Mouse (Mus musculus) hindbrain, embryonic 14.5 days (tissue): ENCODE measurements at regions not wholly inside any gene's neighbourhood (a gene's known extent, or its start where the extent isn't known, plus 50 kb on each side); places are given as distances from the start of the nearest gene placed in this dataset.
A peak's percentile ranks its signal among the peaks of the same experiment; 100 is the strongest.

Experiments
- ATAC-seq: fragments of 200-750 bp; cut with Nextera tagmentation; 2 replicates; pipeline ENCODE4 v1.8.0; 2017; ENCODE audit warnings: moderate number of reproducible peaks, mild to moderate bottlenecking, moderate TSS enrichment, moderate library complexity; ENCODE audit not compliant: low FRiP score
- DNase-seq: peaks from one replicate; pipeline ENCODE4 v3.0.0-alpha.2; 2015; ENCODE audit warnings: low spot score
- H3K27ac ChIP-seq: fragments of 300-500 bp; sonication (generic); 2 replicates; pipeline ENCODE4 v1.5.1; 2014; ENCODE audit warnings: mild to moderate bottlenecking, moderate library complexity
- H3K27me3 ChIP-seq: fragments of 300-500 bp; sonication (generic); 2 replicates; pipeline ENCODE4 v1.6.1; 2014; ENCODE audit warnings: mild to moderate bottlenecking, low read length, mixed read lengths; ENCODE audit not compliant: control insufficient read depth, insufficient read depth
- H3K36me3 ChIP-seq: fragments of 300-500 bp; sonication (generic); replicated peaks from 2 replicates; pipeline ENCODE4 v1.6.1; 2014; ENCODE audit not compliant: control insufficient read depth, insufficient read depth
- H3K4me1 ChIP-seq: fragments of 300-500 bp; sonication (generic); replicated peaks from 2 replicates; pipeline ENCODE4 v1.6.1; 2014; ENCODE audit warnings: antibody characterized with exemption, low read length, mixed read lengths; ENCODE audit not compliant: control insufficient read depth, insufficient read depth
- H3K4me2 ChIP-seq: fragments of 300-500 bp; sonication (generic); replicated peaks from 2 replicates; pipeline ENCODE4 v1.6.1; 2014; ENCODE audit warnings: mild to moderate bottlenecking, moderate library complexity
- H3K4me3 ChIP-seq: fragments of 300-500 bp; sonication (generic); replicated peaks from 2 replicates; pipeline ENCODE4 v1.5.1; 2014; ENCODE audit warnings: mild to moderate bottlenecking, low read length
- H3K9ac ChIP-seq: fragments of 300-500 bp; sonication (generic); 2 replicates; pipeline ENCODE4 v1.6.1; 2014
- H3K9me3 ChIP-seq: fragments of 300-500 bp; sonication (generic); 2 replicates; pipeline ENCODE4 v1.6.1; 2016; ENCODE audit warnings: low read length; ENCODE audit not compliant: control insufficient read depth
- WGBS: fragments of 180-500 bp; shearing (Covaris S2); extraction: QIAGEN DNeasy Blood & Tissue Kit; methylation state at CpG from one replicate; pipeline ENCODE4 v1.1.7; 2014; 5-methylcytosine and 5-hydroxymethylcytosine counted together

DNA sequence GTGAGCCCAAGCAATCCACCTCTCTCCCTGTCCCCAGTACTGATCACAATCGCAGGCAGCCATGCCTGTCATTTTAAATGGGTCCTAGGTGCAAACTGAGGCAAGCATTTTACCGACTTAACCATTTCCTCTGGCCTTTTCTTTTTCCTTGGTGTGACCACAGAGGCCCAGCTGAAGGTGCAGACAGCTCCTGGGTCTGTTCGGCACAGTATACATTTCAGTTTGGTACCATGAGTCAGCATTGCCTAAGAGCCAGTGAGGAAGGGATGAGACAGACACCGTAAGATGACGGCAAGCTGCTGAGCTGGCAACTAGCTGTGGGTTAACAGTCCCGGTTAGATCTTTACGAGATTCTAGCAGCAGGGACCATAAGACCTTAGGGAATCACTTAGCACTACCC, 61.6 kb upstream of the Eed start:
- Histone ChIP-seq H3K27me3 (no peaks in the 10 kb centered on the region), H3K9me3 (no peaks in the 10 kb centered on the region), H3K36me3 (no peaks in the 10 kb centered on the region), H3K4me1 (no peaks in the 10 kb centered on the region), H3K4me2 (no peak overlapping the region), H3K4me3 (no peak overlapping the region), H3K9ac (no peak overlapping the region), H3K27ac (no peak overlapping the region)
- no peak for ATAC-seq
- DNase-seq = no peak
- 82% methylated on average over 7 of the region's 7 CpGs for WGBS

DNA sequence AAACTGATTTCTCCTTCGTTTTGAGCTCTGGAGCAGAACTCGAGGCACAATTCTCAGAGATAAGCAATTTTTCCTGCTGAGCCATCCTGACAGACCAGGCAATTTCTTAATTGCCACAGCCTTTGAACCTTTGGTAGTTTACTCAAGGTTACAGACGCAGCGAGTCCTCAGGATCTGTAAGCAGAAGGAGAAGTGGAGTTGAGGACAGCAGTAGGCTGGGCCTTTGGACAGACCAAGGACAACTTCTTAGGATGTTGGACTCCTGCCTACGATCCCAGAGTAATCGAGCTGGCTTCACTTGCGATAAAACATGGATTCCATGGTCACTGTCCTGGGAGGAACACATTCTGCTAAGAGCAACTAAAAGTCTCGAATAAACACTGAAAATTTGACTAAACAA, 62.7 kb upstream of the Eed start:
- ATAC-seq = no peak
- Histone ChIP-seq H3K4me1 (no peaks in the 10 kb centered on the region; the same call in 1 of the 2 replicates), H3K9ac (no peak overlapping the region), H3K27ac (no peak overlapping the region), H3K4me2 (no peak overlapping the region), H3K9me3 (no peaks in the 10 kb centered on the region), H3K27me3 (no peaks in the 10 kb centered on the region), H3K36me3 (no peaks in the 10 kb centered on the region), H3K4me3 (no peak overlapping the region)
- DNase-seq = no peak
- WGBS = 88% methylated on average over 8 of the region's 8 CpGs

DNA sequence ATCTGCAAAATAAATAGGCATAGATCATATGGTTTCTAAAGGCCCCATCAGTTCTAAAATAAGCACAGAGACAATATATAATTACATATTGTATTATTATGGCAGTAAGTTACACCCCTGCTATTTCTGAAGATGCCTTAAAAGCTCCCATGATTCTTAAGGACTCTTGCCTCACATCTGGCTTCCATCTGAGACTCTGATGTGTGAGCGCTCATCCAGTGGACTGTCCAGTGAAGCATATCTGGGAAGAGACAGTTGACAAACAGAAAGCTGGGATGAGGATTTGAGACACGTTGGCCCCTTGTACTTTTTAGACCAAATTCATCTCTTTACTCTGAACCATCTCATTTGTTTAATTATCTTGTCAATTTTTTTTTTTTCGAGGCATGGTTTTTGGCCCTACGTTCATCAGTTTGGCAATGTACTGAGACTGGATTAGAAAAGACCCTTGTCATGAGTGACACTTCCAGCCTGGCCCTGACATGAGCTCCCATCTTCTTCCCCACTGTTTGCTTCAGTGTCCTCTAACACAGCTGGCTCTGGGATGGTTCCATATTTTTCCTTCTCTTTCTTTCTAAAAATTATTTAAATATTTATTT, 63.4 kb upstream of the Eed start:
- H3K9ac ChIP-seq = no peak overlapping the region
- H3K36me3 ChIP-seq = no peaks in the 10 kb centered on the region
- 84% methylated on average over 4 of the region's 4 CpGs for WGBS
- no peaks in the 10 kb centered on the region for H3K27me3 ChIP-seq
- no peak overlapping the region for H3K4me3 ChIP-seq
- H3K27ac ChIP-seq = no peak overlapping the region
- H3K4me1 ChIP-seq = no peaks in the 10 kb centered on the region; the same call in 1 of the 2 replicates
- no peak overlapping the region for H3K4me2 ChIP-seq
- no peaks in the 10 kb centered on the region for H3K9me3 ChIP-seq
- DNase-seq = no peak
- ATAC-seq = no peak

DNA sequence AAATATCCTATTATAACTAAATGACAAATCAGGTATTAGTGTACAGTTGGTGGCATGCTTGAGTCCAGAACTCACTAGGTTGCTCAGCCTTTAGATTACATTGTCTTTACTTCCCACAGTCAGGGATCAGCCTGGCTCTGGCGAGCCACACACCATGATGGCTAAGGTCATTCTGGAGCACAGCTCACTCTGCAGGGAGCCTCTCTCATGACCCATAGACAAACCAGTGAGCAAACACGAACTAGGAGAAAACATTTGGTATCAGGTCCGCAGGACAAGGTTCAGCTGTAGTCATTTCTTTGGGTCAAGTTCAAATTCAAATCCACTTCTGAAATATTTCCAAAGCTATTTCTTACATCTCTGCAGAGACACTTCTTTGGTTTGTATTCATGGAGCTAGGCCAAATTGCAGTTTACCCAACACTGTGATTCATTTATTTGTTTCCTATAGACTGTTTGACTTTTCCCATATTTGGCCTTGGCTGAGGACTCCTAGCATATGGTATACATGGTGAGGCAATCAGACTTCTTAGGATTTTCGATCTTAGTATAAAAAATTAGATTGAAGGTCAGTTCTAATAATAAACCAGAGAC, 64.5 kb upstream of the Eed start:
- Histone ChIP-seq H3K4me1 (no peaks in the 10 kb centered on the region; the same call in 1 of the 2 replicates), H3K9me3 (no peaks in the 10 kb centered on the region), H3K27ac (no peak overlapping the region), H3K36me3 (no peaks in the 10 kb centered on the region), H3K4me3 (no peak overlapping the region), H3K9ac (no peak overlapping the region), H3K4me2 (no peak overlapping the region), H3K27me3 (no peaks in the 10 kb centered on the region)
- WGBS = 88% methylated on average over 4 of the region's 4 CpGs
- ATAC-seq (no peak), DNase-seq (no peak)

DNA sequence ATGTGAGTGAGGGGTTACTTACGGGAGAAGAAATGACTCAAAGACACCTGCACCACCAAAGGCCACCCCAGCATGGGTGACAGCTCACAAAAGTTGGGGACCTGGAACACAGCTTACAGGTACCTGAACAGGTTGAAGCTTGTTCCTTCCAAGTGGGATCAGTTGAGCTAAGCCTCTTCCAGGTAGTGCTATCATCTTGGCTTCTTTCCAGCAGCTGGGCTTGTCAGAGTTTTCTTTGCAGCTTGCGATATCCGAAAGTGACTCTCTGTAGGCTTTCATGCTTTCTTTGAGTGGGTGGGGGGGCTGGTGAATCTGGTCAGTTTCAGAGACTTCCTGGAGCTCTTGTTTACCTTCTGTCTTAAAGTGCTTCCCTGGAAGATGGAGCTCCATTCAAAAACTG, 65.4 kb upstream of the Eed start:
- no peaks in the 10 kb centered on the region; the same call in 1 of the 2 replicates for H3K4me1 ChIP-seq
- no peak overlapping the region for H3K4me3 ChIP-seq
- no peak overlapping the region for H3K9ac ChIP-seq
- H3K9me3 ChIP-seq = no peaks in the 10 kb centered on the region
- H3K27me3 ChIP-seq = no peaks in the 10 kb centered on the region
- 84% methylated on average over 3 of the region's 3 CpGs for WGBS
- no peak overlapping the region for H3K4me2 ChIP-seq
- H3K36me3 ChIP-seq = no peaks in the 10 kb centered on the region
- H3K27ac ChIP-seq = no peak overlapping the region
- ATAC-seq = no peak
- no peak for DNase-seq

DNA sequence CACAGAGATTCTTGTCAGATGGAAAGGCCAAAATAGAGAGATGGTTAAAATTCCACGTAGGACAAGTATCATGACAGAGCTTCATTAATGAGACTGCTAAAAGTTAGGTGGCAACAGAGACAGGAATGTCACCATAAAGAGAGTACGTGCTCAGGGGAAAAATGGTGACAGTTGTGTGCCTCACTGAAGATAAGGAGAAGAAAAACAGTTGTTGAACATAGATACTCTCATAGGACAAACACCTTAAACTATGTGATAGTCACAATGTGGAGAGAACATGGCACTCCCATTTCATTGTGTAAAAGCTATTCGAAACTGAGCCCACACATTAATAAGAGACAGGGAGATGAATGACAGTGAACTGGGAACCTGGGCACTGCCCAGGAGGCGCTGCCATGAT, 66.1 kb upstream of the Eed start:
- Histone ChIP-seq H3K36me3 (no peaks in the 10 kb centered on the region), H3K4me3 (no peak overlapping the region), H3K9ac (no peak overlapping the region), H3K4me2 (no peak overlapping the region), H3K27me3 (no peaks in the 10 kb centered on the region), H3K27ac (no peak overlapping the region), H3K9me3 (no peaks in the 10 kb centered on the region), H3K4me1 (no peaks in the 10 kb centered on the region; the same call in 1 of the 2 replicates)
- WGBS = 91% methylated on average over 4 of the region's 4 CpGs
- no peak for ATAC-seq
- no peak for DNase-seq

DNA sequence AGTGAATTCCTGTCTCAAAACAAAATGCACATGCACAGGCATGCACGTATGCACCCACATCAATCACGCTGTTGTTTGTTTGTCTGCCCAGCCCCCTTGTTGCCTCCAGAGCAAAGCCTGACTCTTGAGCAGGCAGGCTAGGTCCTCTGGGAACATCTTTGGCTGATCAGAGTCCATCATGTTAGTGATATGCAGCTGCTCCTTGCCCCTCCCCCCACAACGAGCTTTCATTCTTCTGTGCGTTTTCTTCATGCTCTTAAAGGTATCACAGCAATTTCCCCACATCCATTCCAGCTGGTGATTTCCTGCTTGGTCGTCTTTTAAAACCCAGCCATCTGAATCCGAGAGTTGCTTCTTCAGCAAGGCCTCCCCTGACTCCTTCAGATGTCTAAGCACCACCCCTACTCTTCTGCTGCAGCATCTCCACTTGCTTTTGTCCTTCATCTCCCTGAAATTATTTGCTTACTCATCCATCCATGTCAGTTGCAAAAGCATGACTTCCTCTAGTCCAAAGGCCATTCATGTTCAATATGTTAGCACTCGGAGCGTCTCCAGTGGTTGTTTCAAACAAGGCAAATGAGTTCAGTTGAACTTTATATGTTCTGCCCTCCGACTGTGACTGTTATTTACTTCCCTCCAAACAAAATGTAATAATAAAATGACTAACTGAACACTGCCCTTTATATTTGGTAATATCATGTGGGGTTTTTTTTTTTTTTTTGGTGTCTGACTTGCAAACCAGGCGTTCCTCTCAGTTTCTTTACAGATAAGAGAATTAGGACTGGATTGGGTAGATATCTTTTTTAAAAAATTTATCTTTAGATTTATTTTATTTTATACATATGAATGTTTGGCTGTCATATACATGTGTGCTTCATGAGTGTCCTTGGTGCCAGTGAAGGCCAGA, 67.9 kb upstream of the Eed start:
- 56% methylated on average over 10 of the region's 10 CpGs for WGBS
- no peaks in the 10 kb centered on the region; the same call in 1 of the 2 replicates for H3K4me1 ChIP-seq
- no peak overlapping the region for H3K4me3 ChIP-seq
- H3K9ac ChIP-seq = no peak overlapping the region
- no peaks in the 10 kb centered on the region for H3K27me3 ChIP-seq
- H3K9me3 ChIP-seq = no peaks in the 10 kb centered on the region
- no peaks in the 10 kb centered on the region for H3K36me3 ChIP-seq
- H3K27ac ChIP-seq = 0 out of 2 replicates have a peak overlapping the region, but pooled peaks have one; percentile 12
- DNase-seq = no peak
- H3K4me2 ChIP-seq = no peak overlapping the region
- ATAC-seq = no peak

DNA sequence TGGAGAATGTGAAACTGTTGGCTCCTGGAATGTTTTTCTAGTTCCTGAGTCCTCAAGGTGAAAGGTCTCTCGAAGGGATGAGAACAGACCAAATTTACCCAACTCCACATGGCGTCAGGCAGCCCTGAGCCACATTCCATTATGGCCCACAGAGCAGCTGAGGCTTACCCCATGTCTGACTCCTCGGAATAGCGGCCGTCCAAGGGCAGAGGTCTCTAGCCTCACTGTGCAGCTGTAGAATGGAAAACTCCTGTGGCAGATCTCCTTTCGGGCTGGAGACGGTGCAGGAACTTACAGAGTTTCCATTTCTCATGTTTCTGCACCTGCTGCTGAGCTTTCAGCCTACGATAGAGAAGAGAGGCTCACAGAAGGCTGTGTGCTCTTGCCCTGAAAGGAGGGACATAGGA, 69.1 kb upstream of the Eed start:
- H3K9ac ChIP-seq = no peak overlapping the region
- ATAC-seq = no peak
- 87% methylated on average over 8 of the region's 8 CpGs for WGBS

DNA sequence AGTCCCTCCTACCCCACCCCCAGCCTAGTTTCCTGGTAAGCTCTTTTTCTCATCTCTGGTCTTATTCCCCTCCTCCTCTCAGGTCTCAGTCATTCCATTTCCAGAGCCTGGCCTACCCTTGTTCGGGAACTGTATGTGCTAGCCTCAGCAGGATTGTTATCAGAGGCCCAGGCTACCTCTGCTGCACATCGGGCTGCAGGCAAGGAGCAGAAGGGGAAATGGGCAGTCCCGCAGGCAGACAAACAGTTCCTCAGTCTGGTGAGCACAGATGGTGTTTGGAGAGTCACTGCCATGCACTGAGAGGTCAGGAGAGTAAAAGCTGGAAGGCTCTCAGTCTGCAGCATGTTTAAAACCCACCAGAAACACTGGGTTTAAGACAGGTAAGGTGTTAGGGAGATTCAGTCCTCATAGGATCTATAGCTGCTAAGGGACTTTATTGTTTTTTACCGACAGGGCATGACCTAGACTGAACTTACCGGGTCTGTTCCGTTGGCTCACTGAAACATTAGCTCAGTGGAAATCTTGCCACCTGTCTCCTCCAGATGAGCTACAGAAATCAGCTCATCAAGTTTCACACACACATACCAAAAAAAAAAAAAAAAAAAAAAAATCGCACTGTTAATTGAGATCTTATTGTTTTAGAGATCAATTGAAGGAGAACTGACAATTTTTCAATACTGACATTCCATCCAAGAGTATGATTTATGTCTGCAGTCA, 74.2 kb upstream of the Eed start:
- Histone ChIP-seq H3K27ac (no peak overlapping the region), H3K9me3 (no peaks in the 10 kb centered on the region), H3K36me3 (no peaks in the 10 kb centered on the region), H3K27me3 (no peaks in the 10 kb centered on the region), H3K4me1 (no peaks in the 10 kb centered on the region), H3K9ac (no peak overlapping the region), H3K4me2 (no peak overlapping the region), H3K4me3 (no peak overlapping the region)
- DNase-seq (no peak), ATAC-seq (no peak)
- WGBS = 58% methylated on average over 7 of the region's 7 CpGs

More for the DNA sequence above, 69.1 kb upstream of the Eed start:
- Histone ChIP-seq H3K4me2 (no peak overlapping the region), H3K36me3 (no peaks in the 10 kb centered on the region), H3K4me1 (no peaks in the 10 kb centered on the region; the same call in 1 of the 2 replicates), H3K4me3 (no peak overlapping the region), H3K9me3 (no peaks in the 10 kb centered on the region), H3K27me3 (no peaks in the 10 kb centered on the region), H3K27ac (no peak overlapping the region)
- DNase-seq = no peak
